Comparison of ENCODE assay signal across 30 mouse cellular contexts in genomic region chr19:11788876-11789275, GRCm38 (mm10). TPM values are rescaled to one million over a fixed set of nuclear protein-coding genes. Genes with fewer than 3 reads are reported as not detected.
"Had no signal": no experiment of that assay in that cellular context is flagged by ENCODE, and none has a peak within 500 bp of the region (broad histone marks: within the 10 kb centered on the region; RNA-seq: fewer than 3 reads in every experiment).

No protein-coding gene starts in this region.

- H3K4me2 ChIP-seq: heart, embryonic 12.5 days; hindbrain, embryonic 12.5 days; hindbrain, embryonic 14.5 days; intestine, embryonic 15.5 days; limb, embryonic 12.5 days; liver, embryonic 11.5 days; liver, embryonic 13.5 days; liver, embryonic 15.5 days had no signal

- H3K4me3 ChIP-seq: gastrocnemius, adult 2 months; heart, embryonic 10.5 days; heart, embryonic 12.5 days; hindbrain, embryonic 10.5 days; hindbrain, embryonic 12.5 days; intestine, embryonic 15.5 days; layer of hippocampus, adult 2 months; left cerebral cortex, adult 2 months; limb, embryonic 10.5 days; limb, embryonic 12.5 days; liver, embryonic 13.5 days; liver, embryonic 15.5 days had no signal

- H3K4me1 ChIP-seq: heart, embryonic 10.5 days; heart, embryonic 12.5 days; hindbrain, embryonic 10.5 days; hindbrain, embryonic 12.5 days; intestine, embryonic 15.5 days; limb, embryonic 10.5 days; limb, embryonic 12.5 days; liver, embryonic 13.5 days; liver, embryonic 15.5 days had no signal

- ATAC-seq: forebrain, embryonic 16.5 days; hindbrain, embryonic 16.5 days; inflammation-experienced regulatory T-cells, adult 6 months; intestine, embryonic 15.5 days; intestine, postnatal 0 days; liver, postnatal 0 days had no signal

- H3K9me3 ChIP-seq: heart, embryonic 10.5 days; heart, embryonic 12.5 days; hindbrain, embryonic 10.5 days; hindbrain, embryonic 12.5 days; intestine, embryonic 15.5 days; limb, embryonic 10.5 days; limb, embryonic 12.5 days; liver, embryonic 13.5 days; liver, embryonic 15.5 days had no signal

- H3K9ac ChIP-seq: heart, embryonic 12.5 days; hindbrain, embryonic 12.5 days; hindbrain, embryonic 14.5 days; intestine, embryonic 15.5 days; limb, embryonic 12.5 days; liver, embryonic 13.5 days; liver, embryonic 15.5 days; liver, postnatal 0 days had no signal

- H3K27ac ChIP-seq: gastrocnemius, adult 2 months; heart, embryonic 10.5 days; hindbrain, embryonic 10.5 days; hindbrain, embryonic 12.5 days; hindbrain, embryonic 14.5 days; intestine, embryonic 15.5 days; layer of hippocampus, adult 2 months; left cerebral cortex, adult 2 months; limb, embryonic 10.5 days; limb, embryonic 12.5 days; liver, embryonic 13.5 days; liver, embryonic 15.5 days had no signal

- H3K27me3 ChIP-seq: heart, embryonic 12.5 days; hindbrain, embryonic 12.5 days; intestine, embryonic 15.5 days; limb, embryonic 12.5 days; liver, embryonic 13.5 days; liver, embryonic 15.5 days had no signal

- DNase-seq: gastrocnemius, adult 2 months; gastrocnemius, postnatal 10 days; gastrocnemius, postnatal 25 days; heart, adult 18-20 months; heart, postnatal 10 days; heart, postnatal 4 days; kidney, adult 9 months; liver; liver, embryonic 13.5 days; liver, postnatal 0 days had no signal

- H3K36me3 ChIP-seq: heart, embryonic 10.5 days; hindbrain, embryonic 10.5 days; hindbrain, embryonic 12.5 days; intestine, embryonic 15.5 days; limb, embryonic 10.5 days; limb, embryonic 12.5 days; liver, embryonic 13.5 days; liver, embryonic 15.5 days had no signal

RNA-seq across cellular contexts. Expression of gene Gif, which starts 41.5 kb away (rescaled TPM):
- polyA plus RNA-seq: forebrain, embryonic 16.5 days; frontal cortex, adult 2 months; heart, embryonic 10.5 days; heart, embryonic 12.5 days; heart, embryonic 14.5 days; heart, embryonic 16.5 days; hindbrain, embryonic 10.5 days; hindbrain, embryonic 12.5 days; hindbrain, embryonic 14.5 days; hindbrain, embryonic 16.5 days; inflammation-experienced regulatory T-cells, adult 6 months; intestine, embryonic 15.5 days; intestine, postnatal 0 days; limb, embryonic 10.5 days; limb, embryonic 12.5 days; limb, embryonic 14.5 days; liver, embryonic 11.5 days; liver, embryonic 13.5 days; liver, embryonic 15.5 days; liver, postnatal 0 days had no signal

RNA-seq across cellular contexts. Expression of gene Olfr1417, which starts 50.1 kb away (rescaled TPM):
- polyA plus RNA-seq: forebrain, embryonic 16.5 days; heart, embryonic 10.5 days; heart, embryonic 16.5 days; hindbrain, embryonic 10.5 days; hindbrain, embryonic 12.5 days; inflammation-experienced regulatory T-cells, adult 6 months; intestine, embryonic 15.5 days; limb, embryonic 10.5 days; limb, embryonic 12.5 days; limb, embryonic 14.5 days; liver, embryonic 11.5 days; liver, embryonic 13.5 days; liver, embryonic 15.5 days; liver, postnatal 0 days had no signal
